Mouse (Mus musculus): ENCODE results near the gene Lrch4. TPM values are rescaled to one million over a fixed set of nuclear protein-coding genes. Genes with fewer than 3 reads are reported as not detected.
"Not testable (repeated sequence)": the region's sequence is repeated elsewhere in the genome, so short reads cannot be mapped to it uniquely, and the experiment has no call there.

Gene Lrch4
- polyA plus RNA-seq, 1 experiment from 2014 or later = 31.1 TPM

GRCm38 (mm10) chr5:137609292-137609691, 19.6 kb upstream of the Lrch4 start:
- Histone ChIP-seq H3K9ac (ENCODE audit: low read length) (no peak overlapping the region), H3K27ac (ENCODE audit: low read length) (no peak overlapping the region), H3K4me2 (ENCODE audit: low read depth, low read length) (no peak overlapping the region; the same call in 1 of the 2 replicates), H3K4me1 (ENCODE audit: control insufficient read depth, insufficient read depth, low read length) (peaks cover 30% of the 10 kb centered on the region), H3K36me3 (ENCODE audit: control insufficient read depth, insufficient read depth) (peaks cover 8% of the 10 kb centered on the region), H3K9me3 (replicated peaks; ENCODE audit: control insufficient read depth, low read length) (no peaks in the 10 kb centered on the region), H3K27me3 (ENCODE audit: control insufficient read depth, insufficient read depth, low read length) (no peaks in the 10 kb centered on the region), H3K4me3 (ENCODE audit: low read length) (no peak overlapping the region)
- WGBS = 66% methylated on average over 3 of the region's 3 CpGs
- no peak for ATAC-seq (replicated peaks; ENCODE audit: extremely low read depth, insufficient read depth, low FRiP score)

- H3K27ac ChIP-seq (ENCODE audit: low read length) = peak overlapping the region; percentile 94
- 48% methylated on average over 4 of the region's 4 CpGs for WGBS
- ATAC-seq (replicated peaks; ENCODE audit: extremely low read depth, insufficient read depth, low FRiP score) = no peak
- H3K27me3 ChIP-seq (ENCODE audit: control insufficient read depth, insufficient read depth, low read length) = no peaks in the 10 kb centered on the region
- peak overlapping the region; percentile 72; the same call in 1 of the 2 replicates for H3K9ac ChIP-seq (ENCODE audit: low read length)
- peaks cover 8% of the 10 kb centered on the region for H3K36me3 ChIP-seq (ENCODE audit: control insufficient read depth, insufficient read depth)
- peak overlapping the region; percentile 63 for H3K4me2 ChIP-seq (ENCODE audit: low read depth, low read length)
- peaks cover 30% of the 10 kb centered on the region for H3K4me1 ChIP-seq (ENCODE audit: control insufficient read depth, insufficient read depth, low read length)
- peak overlapping the region; percentile 36 for H3K4me3 ChIP-seq (ENCODE audit: low read length)
- no peaks in the 10 kb centered on the region for H3K9me3 ChIP-seq (replicated peaks; ENCODE audit: control insufficient read depth, low read length)
These were observed 18.9 kb upstream of the Lrch4 start for GRCm38 (mm10) chr5:137610056-137610455.

- H3K36me3 ChIP-seq (ENCODE audit: control insufficient read depth, insufficient read depth) = peaks cover 8% of the 10 kb centered on the region
- H3K4me2 ChIP-seq (ENCODE audit: low read depth, low read length) = peak overlapping the region; percentile 63
- H3K9me3 ChIP-seq (replicated peaks; ENCODE audit: control insufficient read depth, low read length) = no peaks in the 10 kb centered on the region
- ATAC-seq (replicated peaks; ENCODE audit: extremely low read depth, insufficient read depth, low FRiP score) = peak; percentile 73
- peak overlapping the region; percentile 94 for H3K27ac ChIP-seq (ENCODE audit: low read length)
- H3K27me3 ChIP-seq (ENCODE audit: control insufficient read depth, insufficient read depth, low read length) = no peaks in the 10 kb centered on the region
- H3K9ac ChIP-seq (ENCODE audit: low read length) = peak overlapping the region; percentile 72
- H3K4me1 ChIP-seq (ENCODE audit: control insufficient read depth, insufficient read depth, low read length) = peaks cover 30% of the 10 kb centered on the region
- peak overlapping the region; percentile 36 for H3K4me3 ChIP-seq (ENCODE audit: low read length)
- 7% methylated on average over 12 of the region's 12 CpGs for WGBS
These were observed 18.2 kb upstream of the Lrch4 start for GRCm38 (mm10) chr5:137610548-137611244.

GRCm38 (mm10) chr5:137611245-137611602, 17.7 kb upstream of the Lrch4 start:
- peak overlapping the region; percentile 72 for H3K9ac ChIP-seq (ENCODE audit: low read length)
- peaks cover 5% of the 10 kb centered on the region for H3K36me3 ChIP-seq (ENCODE audit: control insufficient read depth, insufficient read depth)
- H3K4me1 ChIP-seq (ENCODE audit: control insufficient read depth, insufficient read depth, low read length) = peaks cover 30% of the 10 kb centered on the region
- no peaks in the 10 kb centered on the region for H3K27me3 ChIP-seq (ENCODE audit: control insufficient read depth, insufficient read depth, low read length)
- peak overlapping the region; percentile 36 for H3K4me3 ChIP-seq (ENCODE audit: low read length)
- peak; percentile 54 for ATAC-seq (replicated peaks; ENCODE audit: extremely low read depth, insufficient read depth, low FRiP score)
- H3K27ac ChIP-seq (ENCODE audit: low read length) = peak overlapping the region; percentile 94
- H3K9me3 ChIP-seq (replicated peaks; ENCODE audit: control insufficient read depth, low read length) = no peaks in the 10 kb centered on the region
- H3K4me2 ChIP-seq (ENCODE audit: low read depth, low read length) = peak overlapping the region; percentile 63
- 3% methylated on average over 6 of the region's 6 CpGs for WGBS

- H3K36me3 ChIP-seq (ENCODE audit: control insufficient read depth, insufficient read depth) = no peaks in the 10 kb centered on the region
- no peaks in the 10 kb centered on the region for H3K27me3 ChIP-seq (ENCODE audit: control insufficient read depth, insufficient read depth, low read length)
- H3K9ac ChIP-seq (ENCODE audit: low read length) = no peak overlapping the region
- WGBS = 78% methylated on average over 5 of the region's 5 CpGs
- peaks cover 28% of the 10 kb centered on the region for H3K4me1 ChIP-seq (ENCODE audit: control insufficient read depth, insufficient read depth, low read length)
- no peak overlapping the region for H3K4me3 ChIP-seq (ENCODE audit: low read length)
- no peak overlapping the region; the same call in 1 of the 2 replicates for H3K27ac ChIP-seq (ENCODE audit: low read length)
- no peaks in the 10 kb centered on the region for H3K9me3 ChIP-seq (replicated peaks; ENCODE audit: control insufficient read depth, low read length)
- H3K4me2 ChIP-seq (ENCODE audit: low read depth, low read length) = no peak overlapping the region
- no peak for ATAC-seq (replicated peaks; ENCODE audit: extremely low read depth, insufficient read depth, low FRiP score)
These were observed 15.8 kb upstream of the Lrch4 start for GRCm38 (mm10) chr5:137613076-137613475.

GRCm38 (mm10) chr5:137613550-137613949, 15.4 kb upstream of the Lrch4 start, which contains the start of gene Pcolce:
Pcolce (minus strand) TSS chr5:137613784.
- ATAC-seq (replicated peaks; ENCODE audit: extremely low read depth, insufficient read depth, low FRiP score) = no peak
- peak within 1 kb of the TSS; percentile 26; the same call in 1 of the 2 replicates for H3K27ac ChIP-seq (ENCODE audit: low read length)

GRCm38 (mm10) chr5:137614921-137615320, 14.0 kb upstream of the Lrch4 start:
- H3K36me3 ChIP-seq (ENCODE audit: control insufficient read depth, insufficient read depth); H3K4me3 ChIP-seq (ENCODE audit: low read length); H3K27ac ChIP-seq (ENCODE audit: low read length); ATAC-seq (replicated peaks; ENCODE audit: extremely low read depth, insufficient read depth, low FRiP score); H3K9me3 ChIP-seq (replicated peaks; ENCODE audit: control insufficient read depth, low read length); H3K9ac ChIP-seq (ENCODE audit: low read length); H3K4me2 ChIP-seq (ENCODE audit: low read depth, low read length); H3K27me3 ChIP-seq (ENCODE audit: control insufficient read depth, insufficient read depth, low read length): not testable (repeated sequence)
- H3K4me1 ChIP-seq (ENCODE audit: control insufficient read depth, insufficient read depth, low read length) = peaks cover 13% of the 10 kb centered on the region
- 83% methylated on average over 2 of the region's 2 CpGs for WGBS

More at GRCm38 (mm10) chr5:137613550-137613949, 15.4 kb upstream of the Lrch4 start, which contains the start of gene Pcolce:
- WGBS = 27% methylated on average over 11 of the region's 11 CpGs
- Histone ChIP-seq H3K4me2 (ENCODE audit: low read depth, low read length) (no peak within 1 kb of the TSS), H3K27me3 (ENCODE audit: control insufficient read depth, insufficient read depth, low read length) (no peaks in the 10 kb centered on the region), H3K9me3 (replicated peaks; ENCODE audit: control insufficient read depth, low read length) (no peaks in the 10 kb centered on the region), H3K4me3 (ENCODE audit: low read length) (no peak within 1 kb of the TSS), H3K36me3 (ENCODE audit: control insufficient read depth, insufficient read depth) (no peaks in the 10 kb centered on the region), H3K4me1 (ENCODE audit: control insufficient read depth, insufficient read depth, low read length) (peaks cover 24% of the 10 kb centered on the region), H3K9ac (ENCODE audit: low read length) (0 out of 2 replicates have a peak within 1 kb of the TSS, but pooled peaks have one; percentile 47)

GRCm38 (mm10) chr5:137615347-137615746, 13.6 kb upstream of the Lrch4 start:
- Histone ChIP-seq H3K9ac (ENCODE audit: low read length) (no peak overlapping the region), H3K27me3 (ENCODE audit: control insufficient read depth, insufficient read depth, low read length) (no peaks in the 10 kb centered on the region), H3K4me3 (ENCODE audit: low read length) (no peak overlapping the region), H3K36me3 (ENCODE audit: control insufficient read depth, insufficient read depth) (no peaks in the 10 kb centered on the region), H3K4me2 (ENCODE audit: low read depth, low read length) (no peak overlapping the region), H3K9me3 (replicated peaks; ENCODE audit: control insufficient read depth, low read length) (no peaks in the 10 kb centered on the region), H3K4me1 (ENCODE audit: control insufficient read depth, insufficient read depth, low read length) (peaks cover 11% of the 10 kb centered on the region), H3K27ac (ENCODE audit: low read length) (no peak overlapping the region)
- no peak for ATAC-seq (replicated peaks; ENCODE audit: extremely low read depth, insufficient read depth, low FRiP score)
- 85% methylated on average over 7 of the region's 7 CpGs for WGBS

GRCm38 (mm10) chr5:137623937-137624530, 4.9 kb upstream of the Lrch4 start:
- no peak for ATAC-seq (replicated peaks; ENCODE audit: extremely low read depth, insufficient read depth, low FRiP score)
- no peaks in the 10 kb centered on the region for H3K9me3 ChIP-seq (replicated peaks; ENCODE audit: control insufficient read depth, low read length)
- no peak overlapping the region for H3K9ac ChIP-seq (ENCODE audit: low read length)
- H3K27ac ChIP-seq (ENCODE audit: low read length) = no peak overlapping the region
- peaks cover 3% of the 10 kb centered on the region; the same call in 1 of the 2 replicates for H3K4me1 ChIP-seq (ENCODE audit: control insufficient read depth, insufficient read depth, low read length)
- H3K4me3 ChIP-seq (ENCODE audit: low read length) = no peak overlapping the region
- whole genome bisulfite sequencing = 70% methylated on average over 11 of the region's 11 CpGs
- H3K4me2 ChIP-seq (ENCODE audit: low read depth, low read length) = no peak overlapping the region
- H3K27me3 ChIP-seq (ENCODE audit: control insufficient read depth, insufficient read depth, low read length) = no peaks in the 10 kb centered on the region
- H3K36me3 ChIP-seq (ENCODE audit: control insufficient read depth, insufficient read depth) = no peaks in the 10 kb centered on the region

Data from heart, embryonic 16.5 days (tissue).